Mouse (Mus musculus) B cell, adult 2 months (primary cell): ENCODE measurements at regions not wholly inside any gene's neighbourhood (a gene's known extent, or its start where the extent isn't known, plus 50 kb on each side); places are given as distances from the start of the nearest gene placed in this dataset.

Experiments used
- DNase-seq, 2 experiments: peaks; one replicate each; pipeline ENCODE4 v3.0.0; 2022

DNA sequence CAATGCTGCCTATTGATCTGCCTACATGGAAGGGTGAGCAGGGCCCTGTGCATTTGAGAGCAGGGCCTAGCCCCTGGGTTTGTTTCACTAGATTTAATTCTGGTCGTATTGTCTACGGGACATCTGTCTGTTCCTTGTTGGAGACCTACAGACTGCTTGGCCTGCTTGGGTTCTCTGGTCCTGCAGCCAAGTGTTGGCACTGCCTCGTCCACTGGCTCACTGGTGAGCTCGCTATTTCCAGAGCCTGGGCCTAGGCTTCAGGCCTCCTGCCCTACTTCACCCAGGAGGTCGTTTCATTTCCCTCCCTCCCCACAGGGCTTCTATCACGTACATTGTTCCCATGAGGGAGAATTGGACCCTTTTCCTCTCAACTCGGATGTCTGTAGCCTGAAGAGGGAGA is 62.2 kb upstream of the Blcap start:
- no peak for DNase-seq

DNA sequence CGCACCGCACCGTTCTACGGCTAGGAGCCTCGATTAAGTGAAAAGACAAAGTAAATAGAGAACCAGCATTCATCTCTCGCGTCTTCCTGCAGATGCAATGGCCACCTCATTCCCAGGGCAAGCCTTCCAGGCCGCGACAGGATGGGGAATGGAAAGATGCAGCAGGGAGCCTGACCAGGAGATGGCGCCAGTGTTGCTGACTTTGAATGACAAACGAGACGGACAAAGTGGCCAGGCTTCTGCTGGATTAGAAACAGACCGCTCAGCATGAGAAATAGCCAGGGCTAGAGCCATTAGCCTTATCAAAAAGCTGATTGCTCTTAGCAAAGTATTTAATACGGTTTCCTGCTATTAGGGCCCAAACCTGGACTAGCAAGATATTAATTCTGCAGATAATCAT is 64.6 kb upstream of the Blcap start:
- peak; percentile 34 to 50 for DNase-seq

- DNase-seq, result peak; percentile 18 to 37
These were observed 69.8 kb upstream of the Blcap start for GRCm38 (mm10) chr2:157640873-157641272.

DNA sequence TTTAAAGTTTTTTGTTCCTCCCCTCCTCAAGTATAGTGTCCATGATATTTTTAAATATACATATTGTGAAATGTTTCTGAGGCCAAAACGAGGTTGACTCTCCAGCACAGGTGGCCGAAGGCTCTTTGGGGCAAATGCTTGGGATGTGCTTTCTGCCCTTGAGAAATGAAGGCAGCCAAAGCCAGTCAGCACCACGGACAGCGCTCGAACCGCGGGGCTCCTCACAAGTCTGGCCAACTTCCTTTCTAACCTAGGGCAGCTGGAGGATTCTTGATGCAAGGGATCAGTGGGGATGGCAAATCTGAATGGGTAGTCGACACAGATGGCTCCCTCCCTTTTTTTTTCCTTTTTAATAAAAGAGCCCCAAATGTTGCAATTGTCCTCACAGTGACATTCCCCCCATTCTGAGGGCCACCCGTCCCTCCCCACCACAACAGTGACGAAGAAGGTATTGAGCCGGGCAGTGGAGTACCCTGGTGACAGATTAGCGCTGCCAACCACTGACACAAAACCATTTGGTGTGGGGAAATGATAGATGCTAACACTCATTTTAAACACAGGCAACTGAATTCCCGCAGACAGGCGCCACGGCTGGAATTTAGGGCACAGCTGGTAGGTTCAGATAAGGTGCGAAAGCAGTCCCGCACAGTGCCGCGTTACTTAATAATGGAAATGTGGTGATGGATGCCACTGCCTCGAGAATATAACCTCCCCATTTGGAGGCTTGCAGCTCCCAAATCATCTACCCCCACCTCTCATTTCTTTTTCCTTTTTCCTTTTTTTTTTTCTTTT is 73.4 kb upstream of the Ctnnbl1 start:
- DNase-seq, result peak in 1 of 2 experiments; percentile 8

GRCm38 (mm10) chr2:157664481-157664880 is 72.7 kb upstream of the Ctnnbl1 start:
- DNase-seq, result no peak

- no peak for DNase-seq
These were observed 67.0 kb upstream of the Ctnnbl1 start for GRCm38 (mm10) chr2:157670191-157670590.

DNA sequence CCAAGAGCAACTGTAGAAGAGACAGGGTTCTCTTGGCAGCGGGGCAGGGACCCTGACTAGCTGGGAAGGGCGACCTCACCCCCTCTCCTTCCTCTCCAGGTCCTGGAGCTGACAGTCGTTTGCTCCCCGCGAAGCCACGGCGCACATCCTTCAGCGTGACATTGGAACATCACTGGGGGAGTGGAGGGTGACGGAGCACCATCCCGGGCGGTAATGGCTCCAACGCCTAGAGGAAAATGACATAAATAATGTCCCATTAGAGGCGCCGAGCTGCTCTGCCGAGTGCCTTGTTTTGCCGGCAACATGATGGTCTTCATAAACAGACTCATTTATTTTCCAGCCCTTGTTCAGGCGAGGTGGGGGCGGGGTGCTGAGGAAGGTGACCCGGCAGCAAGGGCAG is 62.3 kb upstream of the Ctnnbl1 start:
- DNase-seq, result no peak

GRCm38 (mm10) chr2:157676396-157677176 is 60.6 kb upstream of the Ctnnbl1 start:
- no peak for DNase-seq

- no peak for DNase-seq
These were observed 59.9 kb upstream of the Ctnnbl1 start for GRCm38 (mm10) chr2:157677262-157677661.

DNA sequence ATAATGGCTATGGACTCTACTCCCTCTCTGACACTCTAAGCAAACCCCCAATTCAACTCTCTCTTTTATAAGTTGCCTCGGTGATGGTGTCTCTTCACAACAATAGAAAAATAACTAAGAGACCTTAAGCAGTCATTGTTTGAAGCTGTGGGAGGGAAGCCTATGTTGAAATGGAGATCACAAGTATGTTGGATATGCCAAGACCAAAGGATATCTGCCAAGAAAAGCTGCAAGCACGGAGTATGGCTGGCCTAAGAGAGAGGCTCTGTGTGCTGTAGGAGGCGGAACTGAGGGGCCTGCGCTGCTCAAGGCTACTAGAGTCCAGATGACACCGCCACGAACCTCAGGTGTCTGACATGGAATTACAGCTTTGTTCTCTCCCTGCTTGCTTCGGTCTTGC is 55.3 kb upstream of the Ctnnbl1 start:
- no peak for DNase-seq
